Mouse (Mus musculus): ENCODE data around the gene H2-DMb1.
A peak's percentile ranks its signal among the peaks of the same experiment; 100 is the strongest.
"Not testable (repeated sequence)": the region's sequence is repeated elsewhere in the genome, so short reads cannot be mapped to it uniquely, and the experiment has no call there.

The H2-DMb1 gene

GRCm38 (mm10) chr17:34123111-34123510 lies 29.8 kb upstream of the H2-DMb1 start:
- DNase-seq: no peak

GRCm38 (mm10) chr17:34123518-34123917 lies 29.4 kb upstream of the H2-DMb1 start:
- peak; percentile 51 to 53 for DNase-seq

- DNase-seq: peak in 1 of 2 experiments; percentile 46
Observed at GRCm38 (mm10) chr17:34124649-34125048, 28.2 kb upstream of the H2-DMb1 start.

- DNase-seq: no peak
Observed at GRCm38 (mm10) chr17:34126826-34127420, 25.9 kb upstream of the H2-DMb1 start.

- peak; percentile 65 to 71 for DNase-seq
Observed at GRCm38 (mm10) chr17:34127475-34127874, 25.4 kb upstream of the H2-DMb1 start.

- DNase-seq: no peak
Observed at GRCm38 (mm10) chr17:34128264-34128937, 24.5 kb upstream of the H2-DMb1 start.

GRCm38 (mm10) chr17:34128944-34129791 lies 23.7 kb upstream of the H2-DMb1 start:
- DNase-seq: no peak

- no peak for DNase-seq
Observed at GRCm38 (mm10) chr17:34130073-34130947, 22.6 kb upstream of the H2-DMb1 start.

GRCm38 (mm10) chr17:34131911-34132310 lies 21.0 kb upstream of the H2-DMb1 start:
- DNase-seq: no peak

- peak in 1 of 2 experiments; percentile 50 for DNase-seq
Observed at GRCm38 (mm10) chr17:34133289-34133688, 19.6 kb upstream of the H2-DMb1 start.

- DNase-seq: no peak
Observed at GRCm38 (mm10) chr17:34134451-34134850, 18.4 kb upstream of the H2-DMb1 start.

- peak; percentile 97 to 99 for DNase-seq
Observed at GRCm38 (mm10) chr17:34135297-34136224, 17.3 kb upstream of the H2-DMb1 start.

GRCm38 (mm10) chr17:34137601-34138000 lies 15.3 kb upstream of the H2-DMb1 start:
- DNase-seq: no peak

- DNase-seq: no peak
Observed at GRCm38 (mm10) chr17:34138655-34139054, 14.2 kb upstream of the H2-DMb1 start.

- peak; percentile 58 to 71 for DNase-seq
Observed at GRCm38 (mm10) chr17:34139416-34139815, 13.5 kb upstream of the H2-DMb1 start.

GRCm38 (mm10) chr17:34140240-34140639 lies 12.6 kb upstream of the H2-DMb1 start:
- no peak for DNase-seq

GRCm38 (mm10) chr17:34141448-34141847 lies 11.4 kb upstream of the H2-DMb1 start:
- DNase-seq: no peak

GRCm38 (mm10) chr17:34142456-34143010 lies 10.3 kb upstream of the H2-DMb1 start:
- no peak for DNase-seq

GRCm38 (mm10) chr17:34143033-34143432 lies 9.8 kb upstream of the H2-DMb1 start, which contains the start of gene H2-DMb2:
Gene H2-DMb2, plus strand, starts transcription at chr17:34143307.
- peak; percentile 83 to 88 for DNase-seq

GRCm38 (mm10) chr17:34143461-34143860 lies 9.4 kb upstream of the H2-DMb1 start:
- DNase-seq: no peak

GRCm38 (mm10) chr17:34144221-34144620 lies 8.7 kb upstream of the H2-DMb1 start:
- DNase-seq: not testable (repeated sequence)

Data from lung, postnatal 4 days (tissue).